ENCODE assay signal across 8 mouse cellular contexts in genomic region chr8:84197922-84198774, GRCm38 (mm10). TPM values are rescaled to one million over a fixed set of nuclear protein-coding genes. Genes with fewer than 3 reads are reported as not detected.
DNase-seq lines count a peak whose midpoint lies in the region; ATAC-seq and TF ChIP-seq lines count a peak whose summit lies in the region.

No protein-coding gene starts in this region.

- 3% methylated on average over 30 of the region's 30 CpGs for WGBS in hindbrain, embryonic 14.5 days
- 3% methylated on average over 30 of the region's 30 CpGs for WGBS in macrophage (ENCODE audit: missing documents)

- H3K27ac ChIP-seq in hindbrain, embryonic 14.5 days: peak overlapping the region; percentile 85
- H3K27ac ChIP-seq in left cerebral cortex, adult 2 months: peak overlapping the region; percentile 94
- H3K27ac ChIP-seq in macrophage: peak overlapping the region; percentile 86

- H3K4me2 ChIP-seq in hindbrain, embryonic 14.5 days (replicated peaks): peak overlapping the region; percentile 70

- peak; percentile 98 for DNase-seq in MN1 (ENCODE audit: low spot score)
- peak; percentile 37 to 46 for DNase-seq in cerebellum, postnatal 36 days
- peak; percentile 80 to 84 for DNase-seq in frontal cortex, postnatal 36 days (ENCODE audit: low spot score in 2 of 2)
- peak; percentile 71 for DNase-seq in hindbrain, embryonic 14.5 days (ENCODE audit: low spot score)
- DNase-seq in left cerebral cortex, adult 2 months (ENCODE audit: extremely low spot score in 1 of 2, low spot score in 2 of 2): peak; percentile 81 to 83
- DNase-seq in right cerebral cortex, adult 18-20 months: peak; percentile 87
- DNase-seq in urinary bladder, postnatal 14 days (ENCODE audit: low spot score): peak; percentile 91

- intact Hi-C loops in left cerebral cortex, adult 2 months (cut with DNase I): no loop called here

- H3K27me3 ChIP-seq in hindbrain, embryonic 14.5 days (ENCODE audit: control insufficient read depth, insufficient read depth, low read length): peaks cover 16% of the 10 kb centered on the region; the same call in 1 of the 2 replicates

- no peak for TF ChIP-seq CTCF in left cerebral cortex, adult 2 months (IDR thresholded peaks at IDR 0.05)

- H3K4me1 ChIP-seq in hindbrain, embryonic 14.5 days (replicated peaks; ENCODE audit: control insufficient read depth, insufficient read depth, low read length): peaks cover 27% of the 10 kb centered on the region

- peak; percentile 79 for ATAC-seq in hindbrain, embryonic 14.5 days (ENCODE audit: low FRiP score)

- peak overlapping the region; percentile 39 for H3K4me3 ChIP-seq in hindbrain, embryonic 14.5 days (replicated peaks; ENCODE audit: low read length)
- peak overlapping the region; percentile 49 for H3K4me3 ChIP-seq in left cerebral cortex, adult 2 months
- peak overlapping the region; percentile 45 for H3K4me3 ChIP-seq in macrophage (ENCODE audit: inconsistent target)

- peak overlapping the region; percentile 21 for H3K9ac ChIP-seq in hindbrain, embryonic 14.5 days

- H3K79me2 ChIP-seq in macrophage (ENCODE audit: inconsistent target): peaks cover 24% of the 10 kb centered on the region

- H3K36me3 ChIP-seq in hindbrain, embryonic 14.5 days (replicated peaks; ENCODE audit: control insufficient read depth, insufficient read depth): no peaks in the 10 kb centered on the region
- H3K36me3 ChIP-seq in macrophage (ENCODE audit: inconsistent target): no peaks in the 10 kb centered on the region

- H3K9me3 ChIP-seq in hindbrain, embryonic 14.5 days (ENCODE audit: control insufficient read depth, low read length): no peaks in the 10 kb centered on the region

RNA-seq across cellular contexts. Expression of gene Nanos3, which starts 13.1 kb away (rescaled TPM):
- 7.8 and 10.4 TPM in 2 replicates for polyA plus RNA-seq in hindbrain, embryonic 14.5 days (2014; fragmentation: Nextera tagmentation; extraction: Ambion mirVana)
- total RNA-seq in left cerebral cortex, adult 2 months (2021): 1 to 10 TPM; 2.0 to 3.0 TPM
- not detected for total RNA-seq in macrophage (2018; cell fraction: chromatin; rRNA removed)
- not detected for total RNA-seq in macrophage (2018; cell fraction: cytosol; rRNA removed)
- not detected for total RNA-seq in macrophage (2018; cell fraction: nucleus; rRNA removed)
- not detected in 3 replicates for polyA plus RNA-seq in macrophage (2018)

RNA-seq across cellular contexts. Expression of gene Zswim4, which starts 38.7 kb away (rescaled TPM):
- 20.0 and 20.6 TPM in 2 replicates for polyA plus RNA-seq in hindbrain, embryonic 14.5 days (2014; fragmentation: Nextera tagmentation; extraction: Ambion mirVana)
- 10 to 100 TPM; 15.1 to 17.8 TPM for total RNA-seq in left cerebral cortex, adult 2 months (2021)
- total RNA-seq in macrophage (2018; cell fraction: chromatin; rRNA removed): 100 to 1,000 TPM in 10 of 26 experiments, 10 to 100 TPM in 16; 14.9 to 367 (median 57.3) TPM
- total RNA-seq in macrophage (2018; cell fraction: cytosol; rRNA removed): 100 to 1,000 TPM in 3 of 26 experiments, 10 to 100 TPM in 15, 1 to 10 TPM in 8; 8.4 to 139 (median 12.8) TPM
- 100 to 1,000 TPM in 9 of 26 experiments, 10 to 100 TPM in 17; 10.4 to 250 (median 62.3) TPM for total RNA-seq in macrophage (2018; cell fraction: nucleus; rRNA removed)
- polyA plus RNA-seq in macrophage (2018): 5.1 to 8.7 TPM (median 7.9 TPM) in 3 replicates

RNA-seq across cellular contexts. Expression of gene 4930432K21Rik, which starts 50.3 kb away (rescaled TPM):
- 1.4 TPM in 2 replicates for polyA plus RNA-seq in hindbrain, embryonic 14.5 days (2014; fragmentation: Nextera tagmentation; extraction: Ambion mirVana)
- total RNA-seq in left cerebral cortex, adult 2 months (2021): 1 to 10 TPM; 2.0 to 2.8 TPM
- 1 to 10 TPM in 1 of 26 experiments, under 1 TPM in 11, not detected in 14; 0.33 to 1.3 (median 0.48) TPM for total RNA-seq in macrophage (2018; cell fraction: chromatin; rRNA removed)
- total RNA-seq in macrophage (2018; cell fraction: cytosol; rRNA removed): under 1 TPM in 23 of 26 experiments, not detected in 3; 0.03 to 0.29 (median 0.12) TPM
- total RNA-seq in macrophage (2018; cell fraction: nucleus; rRNA removed): under 1 TPM in 8 of 26 experiments, not detected in 18; 0.18 to 0.61 (median 0.39) TPM
- 0.41 to 0.82 TPM (median 0.47 TPM) in 3 replicates for polyA plus RNA-seq in macrophage (2018)

RNA-seq across cellular contexts. Expression of gene Cc2d1a, which starts 50.4 kb away (rescaled TPM):
- polyA plus RNA-seq in hindbrain, embryonic 14.5 days (2014; fragmentation: Nextera tagmentation; extraction: Ambion mirVana): 30.4 and 33.3 TPM in 2 replicates
- total RNA-seq in left cerebral cortex, adult 2 months (2021): 10 to 100 TPM; 49.9 to 52.2 TPM
- 10 to 100 TPM in 23 of 26 experiments, 1 to 10 TPM in 3; 7.9 to 63.0 (median 37.4) TPM for total RNA-seq in macrophage (2018; cell fraction: chromatin; rRNA removed)
- total RNA-seq in macrophage (2018; cell fraction: cytosol; rRNA removed): 10 to 100 TPM; 14.7 to 29.5 (median 23.4) TPM
- 10 to 100 TPM in 25 of 26 experiments, 1 to 10 TPM in 1; 8.4 to 33.9 (median 20.7) TPM for total RNA-seq in macrophage (2018; cell fraction: nucleus; rRNA removed)
- 21.7 to 24.3 TPM (median 22.4 TPM) in 3 replicates for polyA plus RNA-seq in macrophage (2018)

RNA-seq across cellular contexts. Expression of gene D8Ertd738e, which starts 51.4 kb away (rescaled TPM):
- 268 and 296 TPM in 2 replicates for polyA plus RNA-seq in hindbrain, embryonic 14.5 days (2014; fragmentation: Nextera tagmentation; extraction: Ambion mirVana)
- 100 to 1,000 TPM; 124 to 140 TPM for total RNA-seq in left cerebral cortex, adult 2 months (2021)
- 10 to 100 TPM in 24 of 26 experiments, 1 to 10 TPM in 2; 5.9 to 54.7 (median 20.9) TPM for total RNA-seq in macrophage (2018; cell fraction: chromatin; rRNA removed)
- 100 to 1,000 TPM; 149 to 210 (median 177) TPM for total RNA-seq in macrophage (2018; cell fraction: cytosol; rRNA removed)
- 10 to 100 TPM; 15.7 to 76.5 (median 48.7) TPM for total RNA-seq in macrophage (2018; cell fraction: nucleus; rRNA removed)
- 203 to 260 TPM (median 230 TPM) in 3 replicates for polyA plus RNA-seq in macrophage (2018)

Comparison
In these comparisons a context has a peak if more than half of its experiments do, and no peak if none do; other contexts are left out.
1. Peak in every context shown above with its lines: DNase-seq, ATAC-seq, H3K4me3 ChIP-seq and H3K27ac ChIP-seq.
2. DNase-seq: peak in every context shown above with its lines; median percentile 98 in MN1; 91 in urinary bladder, postnatal 14 days; 87 in right cerebral cortex, adult 18-20 months; 82 in frontal cortex, postnatal 36 days; 82 in left cerebral cortex, adult 2 months; 71 in hindbrain, embryonic 14.5 days; 42 in cerebellum, postnatal 36 days.